Comparison of ENCODE assay signal across 8 mouse cellular contexts in the genomic region with DNA sequence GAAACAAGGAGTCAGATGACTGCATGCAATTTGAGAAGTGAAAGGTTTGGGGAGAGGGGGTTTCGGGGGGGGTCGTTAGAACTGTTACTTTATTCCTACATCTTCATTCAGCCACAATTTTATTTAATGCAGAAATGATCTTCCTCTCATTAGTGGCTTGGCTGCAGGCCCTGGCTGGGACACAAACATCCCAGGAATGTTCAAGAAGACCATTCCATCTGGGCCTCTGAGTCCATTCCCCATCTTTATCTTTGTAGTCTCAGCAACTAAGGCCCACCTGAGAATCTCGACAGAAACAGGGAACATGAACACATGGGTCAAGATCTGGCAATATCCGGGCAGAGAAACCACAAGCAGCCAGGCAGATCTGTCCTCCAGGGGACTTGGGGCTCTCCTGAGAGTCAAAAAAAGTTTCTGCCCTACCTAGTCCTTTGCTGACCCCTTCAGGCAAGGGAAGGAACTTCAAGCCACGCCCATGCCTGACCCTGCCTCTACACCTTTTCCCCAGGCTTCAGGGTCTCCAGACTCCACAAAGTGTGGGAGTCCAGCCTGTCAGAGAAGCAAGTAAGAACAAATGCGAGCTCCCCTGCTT. TPM values are rescaled to one million over a fixed set of nuclear protein-coding genes. Genes with fewer than 3 reads are reported as not detected.
A peak's percentile ranks its signal among the peaks of the same experiment; 100 is the strongest.
DNase-seq lines count a peak whose midpoint lies in the region; ATAC-seq and TF ChIP-seq lines count a peak whose summit lies in the region.

No protein-coding gene starts in this region.

- no peaks in the 10 kb centered on the region for H3K9me3 ChIP-seq in forebrain, embryonic 11.5 days (ENCODE audit: control insufficient read depth, low read length)
- H3K9me3 ChIP-seq in forebrain, embryonic 16.5 days (ENCODE audit: control insufficient read depth, low read length), result no peaks in the 10 kb centered on the region
- no peaks in the 10 kb centered on the region for H3K9me3 ChIP-seq in MEL (replicated peaks; ENCODE audit: insufficient read depth, low read length)

- WGBS in forebrain, embryonic 11.5 days, result 38% methylated on average over 6 of the region's 6 CpGs
- 36% methylated on average over 6 of the region's 6 CpGs for WGBS in forebrain, embryonic 16.5 days

- no peak overlapping the region for H3K9ac ChIP-seq in forebrain, embryonic 11.5 days (ENCODE audit: low read length)
- H3K9ac ChIP-seq in forebrain, embryonic 16.5 days (replicated peaks; ENCODE audit: low read depth, low read length), result no peak overlapping the region
- no peak overlapping the region for H3K9ac ChIP-seq in MEL (ENCODE audit: control insufficient read depth, low read depth, low read length, poor library complexity, severe bottlenecking)

- no peaks in the 10 kb centered on the region for H3K79me2 ChIP-seq in MEL (ENCODE audit: control insufficient read depth, insufficient read depth, low read length, poor library complexity)

- peak; percentile 80 for DNase-seq in forebrain, embryonic 11.5 days (ENCODE audit: low spot score)
- peak; percentile 59 for DNase-seq in MEL (ENCODE audit: low read depth, low spot score)
- peak; percentile 61 for DNase-seq in cerebellum, adult 11-12 months
- DNase-seq in gastrocnemius, adult 2 months, result peak; percentile 66
- DNase-seq in layer of hippocampus, adult 2 months (ENCODE audit: low spot score in 2 of 2), result peak in 1 of 2 experiments; percentile 70
- DNase-seq in lung, postnatal 36 days, result peak; percentile 69
- peak; percentile 26 to 31 for DNase-seq in spleen, postnatal 36 days (ENCODE audit: low spot score in 2 of 2)

- ATAC-seq in forebrain, embryonic 11.5 days (replicated peaks; ENCODE audit: low FRiP score), result no peak
- no peak for ATAC-seq in forebrain, embryonic 16.5 days

- TF ChIP-seq CTCF in MEL (IDR thresholded peaks at IDR 0.05 in 2 of 3, conservative IDR thresholded peaks at IDR 0.05 in 1 of 3; ENCODE audit: control insufficient read depth in 1 of 3, insufficient read depth in 1 of 3, low read depth in 2 of 3, low read length in 3 of 3, poor library complexity in 1 of 3, severe bottlenecking in 1 of 3), result peak; percentile 81 to 96 (median 88)
- peak; percentile 89 for TF ChIP-seq CTCF in gastrocnemius, adult 2 months (IDR thresholded peaks at IDR 0.05)
- TF ChIP-seq CTCF in layer of hippocampus, adult 2 months (conservative IDR thresholded peaks at IDR 0.05), result peak; percentile 87

- H3K27ac ChIP-seq in forebrain, embryonic 11.5 days (ENCODE audit: low read depth, low read length), result no peak overlapping the region
- H3K27ac ChIP-seq in forebrain, embryonic 16.5 days (ENCODE audit: low read length), result no peak overlapping the region
- no peak overlapping the region for H3K27ac ChIP-seq in MEL (ENCODE audit: control insufficient read depth, low read depth, low read length)
- H3K27ac ChIP-seq in gastrocnemius, adult 2 months, result no peak overlapping the region
- no peak overlapping the region for H3K27ac ChIP-seq in layer of hippocampus, adult 2 months

- no peaks in the 10 kb centered on the region for H3K27me3 ChIP-seq in forebrain, embryonic 11.5 days (ENCODE audit: control insufficient read depth, insufficient read depth, low read length)
- no peaks in the 10 kb centered on the region for H3K27me3 ChIP-seq in forebrain, embryonic 16.5 days (replicated peaks; ENCODE audit: control insufficient read depth, insufficient read depth, low read length)
- peaks cover 7 to 18% of the 10 kb centered on the region in 2 experiments for H3K27me3 ChIP-seq in MEL (ENCODE audit: control insufficient read depth in 1 of 2, insufficient read depth in 2 of 2, low read length in 2 of 2)

- H3K36me3 ChIP-seq in forebrain, embryonic 11.5 days (ENCODE audit: control insufficient read depth, insufficient read depth, low read length), result no peaks in the 10 kb centered on the region
- H3K36me3 ChIP-seq in forebrain, embryonic 16.5 days (ENCODE audit: control insufficient read depth, insufficient read depth), result no peaks in the 10 kb centered on the region
- H3K36me3 ChIP-seq in MEL (ENCODE audit: control insufficient read depth in 1 of 2, insufficient read depth in 2 of 2, low read length in 2 of 2), result no peaks in the 10 kb centered on the region

- no peak for TF ChIP-seq EP300 in MEL (IDR thresholded peaks at IDR 0.05; ENCODE audit: low read depth in 1 of 2, low read length in 2 of 2)

- intact Hi-C loops in gastrocnemius, adult 2 months (cut with DNase I), result loop anchor here (2.0 to 5.0 kb wide), 3 partner anchors 167 to 316 kb away; no protein-coding TSS in a partner anchor

- H3K4me3 ChIP-seq in forebrain, embryonic 11.5 days (ENCODE audit: low read depth, low read length), result no peak overlapping the region
- H3K4me3 ChIP-seq in forebrain, embryonic 16.5 days (replicated peaks; ENCODE audit: low read length), result no peak overlapping the region
- H3K4me3 ChIP-seq in MEL (ENCODE audit: control insufficient read depth in 1 of 2, insufficient read depth in 1 of 2, low read depth in 2 of 2, low read length in 2 of 2), result no peak overlapping the region
- no peak overlapping the region for H3K4me3 ChIP-seq in gastrocnemius, adult 2 months
- no peak overlapping the region for H3K4me3 ChIP-seq in layer of hippocampus, adult 2 months

- TF ChIP-seq RAD21 in MEL (IDR thresholded peaks at IDR 0.05; ENCODE audit: low read depth, low read length), result peak; percentile 89

- TF ChIP-seq POLR2A in MEL (IDR thresholded peaks at IDR 0.05; ENCODE audit: control insufficient read depth in 1 of 2, insufficient read depth in 1 of 2, low read depth in 1 of 2, low read length in 2 of 2, poor library complexity in 1 of 2), result no peak

- no peaks in the 10 kb centered on the region for H3K4me1 ChIP-seq in forebrain, embryonic 11.5 days (replicated peaks; ENCODE audit: control insufficient read depth, insufficient read depth, low read length)
- no peaks in the 10 kb centered on the region for H3K4me1 ChIP-seq in forebrain, embryonic 16.5 days (replicated peaks; ENCODE audit: control insufficient read depth, insufficient read depth, low read length)
- H3K4me1 ChIP-seq in MEL (ENCODE audit: control insufficient read depth in 1 of 2, insufficient read depth in 2 of 2, low read length in 2 of 2), result no peaks in the 10 kb centered on the region

- no peak overlapping the region for H3K4me2 ChIP-seq in forebrain, embryonic 11.5 days (ENCODE audit: low read depth, low read length, severe bottlenecking)
- no peak overlapping the region for H3K4me2 ChIP-seq in forebrain, embryonic 16.5 days (ENCODE audit: low read length)

TF ChIP-seq in MEL, 35 proteins besides CTCF, POLR2A, EP300 and RAD21:
- TF ChIP-seq GABPA (IDR thresholded peaks at IDR 0.05; ENCODE audit: low read depth, low read length), result no peak
- TF ChIP-seq MAX (IDR thresholded peaks at IDR 0.05; ENCODE audit: low read length), result no peak
- no peak for TF ChIP-seq ELF1 (IDR thresholded peaks at IDR 0.05; ENCODE audit: low read depth, low read length)
- TF ChIP-seq UBTF (IDR thresholded peaks at IDR 0.05; ENCODE audit: borderline replicate concordance, insufficient read depth, low read depth, low read length), result no peak
- no peak for TF ChIP-seq KAT2A (conservative IDR thresholded peaks at IDR 0.05; ENCODE audit: low read depth, low read length)
- TF ChIP-seq USF1 (IDR thresholded peaks at IDR 0.05; ENCODE audit: low read depth, low read length), result no peak
- no peak for TF ChIP-seq CHD1 (IDR thresholded peaks at IDR 0.05; ENCODE audit: low read depth, low read length)
- TF ChIP-seq ZKSCAN1 (IDR thresholded peaks at IDR 0.05; ENCODE audit: low read depth, low read length), result no peak
- TF ChIP-seq ZNF384 (IDR thresholded peaks at IDR 0.05; ENCODE audit: low read depth, low read length), result 0 out of 2 replicates have a peak, but pooled peaks have one; percentile 52
- no peak for TF ChIP-seq BHLHE40 (IDR thresholded peaks at IDR 0.05; ENCODE audit: borderline replicate concordance, low read depth, low read length)
- TF ChIP-seq TBP (IDR thresholded peaks at IDR 0.05; ENCODE audit: low read depth, low read length), result no peak
- TF ChIP-seq SIN3A (IDR thresholded peaks at IDR 0.05; ENCODE audit: low read length), result no peak
- no peak for TF ChIP-seq RCOR1 (IDR thresholded peaks at IDR 0.05; ENCODE audit: low read depth, low read length)
- no peak for TF ChIP-seq MAZ (IDR thresholded peaks at IDR 0.05; ENCODE audit: low read depth, low read length)
- no peak for TF ChIP-seq NRF1 (IDR thresholded peaks at IDR 0.05; ENCODE audit: insufficient read depth, low read depth, low read length, poor library complexity, severe bottlenecking)
- no peak for TF ChIP-seq USF2 (IDR thresholded peaks at IDR 0.05; ENCODE audit: borderline replicate concordance in 1 of 2, insufficient read depth in 1 of 2, low read depth in 1 of 2, low read length in 2 of 2)
- TF ChIP-seq ETS1 (IDR thresholded peaks at IDR 0.05; ENCODE audit: low read depth, low read length), result no peak
- TF ChIP-seq TAL1 (IDR thresholded peaks at IDR 0.05; ENCODE audit: low read length), result no peak
- no peak for TF ChIP-seq JUND (IDR thresholded peaks at IDR 0.05; ENCODE audit: low read depth, low read length)
- TF ChIP-seq SMC3 (IDR thresholded peaks at IDR 0.05; ENCODE audit: low read depth, low read length), result peak; percentile 81
- peak; percentile 77 for TF ChIP-seq ZC3H11A (IDR thresholded peaks at IDR 0.05; ENCODE audit: low read depth, low read length)

RNA-seq across cellular contexts. Expression of gene Dhrs4, which starts 40.3 kb away (rescaled TPM):
- polyA plus RNA-seq in forebrain, embryonic 11.5 days (2014; fragmentation: Nextera tagmentation; extraction: Ambion mirVana), result 30.2 and 36.5 TPM in 2 replicates
- 43.3 and 48.2 TPM in 2 replicates for polyA plus RNA-seq in forebrain, embryonic 16.5 days (2015; fragmentation: Nextera tagmentation; extraction: Ambion mirVana)
- 19.9 and 22.7 TPM in 2 replicates for total RNA-seq in MEL (2012; rRNA removed)
- 10 to 100 TPM in 1 of 2 experiments, not detected in 1; 34.2 TPM for polyA plus RNA-seq in MEL (2012; ENCODE audit: insufficient read depth in 1 of 2, insufficient read length in 2 of 2, low read depth in 1 of 2, low replicate concordance in 2 of 2, missing spikeins in 1 of 2)
- 10 to 100 TPM; 28.4 to 68.7 TPM for total RNA-seq in gastrocnemius, adult 2 months (2021)
- total RNA-seq in layer of hippocampus, adult 2 months (2021), result 10 to 100 TPM; 18.6 to 23.7 TPM

RNA-seq across cellular contexts. Expression of gene Carmil3, which starts 52.2 kb away (rescaled TPM):
- polyA plus RNA-seq in forebrain, embryonic 11.5 days (2014; fragmentation: Nextera tagmentation; extraction: Ambion mirVana), result 13.3 and 14.6 TPM in 2 replicates
- 29.4 and 38.1 TPM in 2 replicates for polyA plus RNA-seq in forebrain, embryonic 16.5 days (2015; fragmentation: Nextera tagmentation; extraction: Ambion mirVana)
- total RNA-seq in MEL (2012; rRNA removed), result 0.23 and 0.27 TPM in 2 replicates
- 1 to 10 TPM in 1 of 2 experiments, not detected in 1; 2.6 TPM for polyA plus RNA-seq in MEL (2012; ENCODE audit: insufficient read depth in 1 of 2, insufficient read length in 2 of 2, low read depth in 1 of 2, low replicate concordance in 2 of 2, missing spikeins in 1 of 2)
- under 1 TPM; 0.43 to 0.95 TPM for total RNA-seq in gastrocnemius, adult 2 months (2021)
- total RNA-seq in layer of hippocampus, adult 2 months (2021), result 10 to 100 TPM; 57.9 to 64.4 TPM

Comparison
In these comparisons a context has a peak if more than half of its experiments do, and no peak if none do; other contexts are left out.
1. RNA of gene Carmil3, which starts 52.2 kb away (total RNA-seq): 57.9 to 64.4 TPM in layer of hippocampus, adult 2 months; 0.43 to 0.95 TPM in gastrocnemius, adult 2 months and 0.23 to 0.27 TPM in MEL; every median in the first group is over 10 times any median in the second.
2. Peak in every context shown above with its lines, with median percentiles within 50 percentile points of each other: CTCF ChIP-seq.